Mouse (Mus musculus): Measurements from ENCODE around the gene Vwce. TPM values are rescaled to one million over a fixed set of nuclear protein-coding genes. Genes with fewer than 3 reads are reported as not detected.

Vwce gene
- polyA plus RNA-seq, 1 experiment: 0.46 TPM

DNA sequence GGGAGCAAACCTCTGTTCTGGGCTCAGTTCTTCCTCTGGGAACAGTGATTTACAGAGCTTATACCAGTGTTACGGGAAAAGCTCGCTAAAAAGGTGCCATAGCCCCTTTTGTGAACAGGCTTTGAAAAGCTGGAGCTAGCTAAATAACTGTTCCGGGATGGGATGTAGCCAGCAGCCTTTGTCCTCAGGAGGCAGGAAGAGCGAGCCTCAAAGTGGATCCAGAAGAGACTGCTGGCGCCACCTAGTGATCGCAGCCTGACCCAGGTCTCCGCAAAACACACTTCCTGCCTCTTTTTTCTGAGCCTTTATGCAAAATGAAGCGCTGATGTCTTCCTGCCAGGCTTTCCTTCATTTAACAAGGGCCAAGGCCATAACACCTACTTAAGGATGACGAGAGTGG is 31.2 kb upstream of the Vwce start:
- H3K27me3 ChIP-seq (replicated peaks): no peaks in the 10 kb centered on the region
- H3K36me3 ChIP-seq (replicated peaks; ENCODE audit: low read length): peaks cover 50% of the 10 kb centered on the region
- TF ChIP-seq GATA1 (IDR thresholded peaks at IDR 0.05; ENCODE audit: borderline replicate concordance, low read length): no peak
- no peak for TF ChIP-seq FLI1 (IDR thresholded peaks at IDR 0.05; ENCODE audit: low read length)
- H3K4me1 ChIP-seq: peaks cover 89% of the 10 kb centered on the region
- peak overlapping the region; percentile 86 for H3K4me3 ChIP-seq (replicated peaks)
- H3K9me3 ChIP-seq: no peaks in the 10 kb centered on the region

DNA sequence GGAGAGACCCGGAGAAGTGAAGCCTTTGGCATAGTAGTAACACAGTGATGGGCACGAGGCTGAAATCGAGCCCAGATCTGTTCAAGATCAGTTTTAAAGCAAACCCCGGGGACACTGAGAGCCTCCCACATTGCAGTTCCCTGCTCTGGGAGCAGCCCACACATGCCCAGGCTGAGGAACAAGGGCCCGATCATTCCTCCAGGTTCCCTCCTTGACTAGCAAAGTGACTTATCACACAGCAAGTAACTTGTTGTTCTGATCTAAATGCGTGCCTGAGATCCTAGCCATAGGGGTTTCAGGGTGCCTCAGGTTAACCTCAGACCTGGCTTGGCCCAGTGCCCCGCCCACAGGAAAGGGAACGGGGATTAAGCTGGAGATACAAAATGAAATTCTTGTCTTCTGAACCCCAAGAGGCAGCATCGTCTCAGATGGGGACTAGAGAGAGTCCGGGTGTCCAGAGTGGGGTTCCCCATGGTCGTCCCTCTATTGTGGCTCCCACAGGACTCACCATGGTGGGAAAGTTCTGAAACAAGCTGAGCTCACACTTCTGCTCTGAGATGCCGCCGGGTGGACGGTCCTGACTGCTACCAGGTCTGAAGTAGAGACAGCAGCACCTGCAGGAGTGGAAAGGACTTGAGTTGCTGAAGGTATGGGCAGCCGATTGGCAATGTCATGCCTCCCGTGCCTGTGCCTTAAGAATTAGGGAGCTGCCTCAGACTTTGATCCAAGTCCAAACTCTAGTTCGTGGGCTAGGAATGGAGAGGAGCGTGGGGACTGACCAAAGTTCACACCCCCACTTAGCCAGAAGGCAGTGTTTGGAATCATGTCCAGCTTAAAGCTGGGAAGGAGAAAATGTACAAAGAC is 30.1 kb upstream of the Vwce start:
- peaks cover 83% of the 10 kb centered on the region for H3K4me1 ChIP-seq
- no peak for TF ChIP-seq GATA1 (IDR thresholded peaks at IDR 0.05; ENCODE audit: borderline replicate concordance, low read length)
- no peak for TF ChIP-seq FLI1 (IDR thresholded peaks at IDR 0.05; ENCODE audit: low read length)
- H3K4me3 ChIP-seq (replicated peaks): peak overlapping the region; percentile 70
- H3K9me3 ChIP-seq: no peaks in the 10 kb centered on the region
- no peaks in the 10 kb centered on the region for H3K27me3 ChIP-seq (replicated peaks)
- H3K36me3 ChIP-seq (replicated peaks; ENCODE audit: low read length): peaks cover 50% of the 10 kb centered on the region

DNA sequence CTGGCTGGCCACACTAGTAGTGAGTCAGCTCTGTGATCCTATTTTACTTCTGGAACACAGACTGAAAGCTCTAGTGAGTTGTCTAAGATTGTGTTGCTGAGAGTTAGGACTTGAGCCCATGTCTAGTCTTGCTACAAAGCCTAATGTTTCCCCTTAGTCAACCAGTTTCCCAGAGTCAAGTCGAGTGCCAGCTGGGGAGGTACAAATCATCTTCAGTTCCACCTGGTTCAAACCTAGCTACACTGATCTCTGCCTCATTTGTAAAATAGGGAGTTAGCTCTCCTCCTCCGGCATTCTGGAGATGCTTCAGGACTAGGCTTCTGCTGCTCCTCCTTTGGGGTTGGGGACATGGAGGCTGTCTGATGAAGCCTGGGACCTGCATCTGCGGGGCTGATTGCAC is 29.5 kb upstream of the Vwce start:
- H3K4me3 ChIP-seq (replicated peaks): peak overlapping the region; percentile 97
- H3K4me1 ChIP-seq: peaks cover 80% of the 10 kb centered on the region
- H3K9me3 ChIP-seq: no peaks in the 10 kb centered on the region
- H3K27me3 ChIP-seq (replicated peaks): no peaks in the 10 kb centered on the region
- peaks cover 50% of the 10 kb centered on the region for H3K36me3 ChIP-seq (replicated peaks; ENCODE audit: low read length)
- no peak for TF ChIP-seq GATA1 (IDR thresholded peaks at IDR 0.05; ENCODE audit: borderline replicate concordance, low read length)

DNA sequence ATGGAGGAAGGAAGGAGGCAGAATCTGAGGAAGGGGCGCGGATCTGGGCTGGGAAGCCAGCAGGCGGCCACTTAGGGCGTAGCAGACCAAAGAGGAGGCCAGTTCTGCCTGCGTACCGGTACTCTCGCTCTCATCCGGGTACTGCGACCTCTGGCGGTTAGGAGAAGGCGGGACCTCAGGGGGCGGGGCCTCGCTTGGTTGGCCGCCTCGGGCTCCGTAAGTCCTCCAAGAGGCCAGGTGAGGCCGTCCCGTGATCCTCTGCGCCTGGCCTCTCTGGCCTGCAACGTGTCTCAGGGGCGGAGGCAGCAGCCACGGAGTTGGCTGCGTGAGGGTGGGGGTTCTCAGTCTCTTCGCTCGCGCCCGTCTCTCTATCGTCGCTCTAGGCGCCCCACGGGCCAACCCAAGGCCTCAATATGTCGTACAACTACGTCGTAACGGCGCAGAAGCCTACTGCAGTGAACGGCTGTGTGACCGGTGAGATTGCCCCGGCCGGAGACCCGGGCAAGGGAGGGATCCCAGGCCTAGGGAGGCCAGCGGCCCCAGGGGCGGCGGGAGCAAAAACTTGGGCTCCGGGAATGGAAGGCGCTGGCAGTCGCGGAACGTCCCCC is 28.6 kb upstream of the Vwce start, which contains the start of the genes Ddb1 and Tkfc:
Gene Ddb1, plus strand, starts transcription at position 35 of the 608 bp plus-strand sequence.
Gene Tkfc, minus strand, starts transcription at position 362 of the 608 bp plus-strand sequence.
- H3K27me3 ChIP-seq (replicated peaks): no peaks in the 10 kb centered on the region
- peaks cover 75% of the 10 kb centered on the region for H3K4me1 ChIP-seq
- H3K9me3 ChIP-seq: no peaks in the 10 kb centered on the region
- TF ChIP-seq GATA1 (IDR thresholded peaks at IDR 0.05; ENCODE audit: borderline replicate concordance, low read length) (no peak), FLI1 (IDR thresholded peaks at IDR 0.05; ENCODE audit: low read length) (no peak)
- H3K4me3 ChIP-seq (replicated peaks): peak within 1 kb of the TSS; percentile 97
- H3K36me3 ChIP-seq (replicated peaks; ENCODE audit: low read length): peaks cover 50% of the 10 kb centered on the region

DNA sequence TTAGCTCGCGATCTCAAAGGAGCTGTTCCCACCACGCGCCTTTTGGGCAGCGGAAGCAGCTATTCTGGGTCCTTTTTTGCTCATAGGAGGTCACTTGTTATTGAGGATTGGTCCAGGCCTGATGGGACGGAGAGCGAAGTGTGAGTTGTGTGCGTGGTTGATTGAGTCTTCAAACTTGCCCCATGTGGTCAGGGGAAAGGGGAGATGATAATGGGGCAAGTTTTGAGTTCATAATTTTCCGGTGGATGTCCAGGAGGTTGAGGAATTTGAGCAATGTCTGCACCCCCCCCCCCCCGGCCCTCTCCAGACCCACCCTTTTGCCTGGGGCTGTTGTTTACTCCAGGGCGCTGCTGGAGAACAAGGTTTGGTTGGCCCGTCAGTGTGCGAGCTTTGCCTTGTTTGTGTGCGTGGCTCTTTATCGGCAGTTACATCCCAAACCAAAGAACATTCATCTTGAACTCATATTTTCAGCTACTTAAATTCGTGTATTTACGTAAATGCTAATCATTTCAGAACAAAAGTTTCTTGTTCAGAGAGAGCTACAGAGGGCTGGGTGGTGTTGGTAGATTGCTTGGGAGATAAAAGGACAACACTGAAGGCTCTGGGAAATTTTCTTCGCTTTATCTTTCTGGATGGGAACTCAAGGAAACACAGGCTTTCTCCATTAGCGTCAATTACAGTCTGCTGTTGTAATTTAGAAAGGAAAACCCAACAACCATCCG is 28.0 kb upstream of the Vwce start:
- TF ChIP-seq FLI1 (IDR thresholded peaks at IDR 0.05; ENCODE audit: low read length): no peak
- TF ChIP-seq GATA1 (IDR thresholded peaks at IDR 0.05; ENCODE audit: borderline replicate concordance, low read length): no peak
- Histone ChIP-seq H3K4me3 (replicated peaks) (peak overlapping the region; percentile 97), H3K9me3 (no peaks in the 10 kb centered on the region), H3K36me3 (replicated peaks; ENCODE audit: low read length) (peaks cover 51% of the 10 kb centered on the region), H3K27me3 (replicated peaks) (no peaks in the 10 kb centered on the region), H3K4me1 (peaks cover 68% of the 10 kb centered on the region)

DNA sequence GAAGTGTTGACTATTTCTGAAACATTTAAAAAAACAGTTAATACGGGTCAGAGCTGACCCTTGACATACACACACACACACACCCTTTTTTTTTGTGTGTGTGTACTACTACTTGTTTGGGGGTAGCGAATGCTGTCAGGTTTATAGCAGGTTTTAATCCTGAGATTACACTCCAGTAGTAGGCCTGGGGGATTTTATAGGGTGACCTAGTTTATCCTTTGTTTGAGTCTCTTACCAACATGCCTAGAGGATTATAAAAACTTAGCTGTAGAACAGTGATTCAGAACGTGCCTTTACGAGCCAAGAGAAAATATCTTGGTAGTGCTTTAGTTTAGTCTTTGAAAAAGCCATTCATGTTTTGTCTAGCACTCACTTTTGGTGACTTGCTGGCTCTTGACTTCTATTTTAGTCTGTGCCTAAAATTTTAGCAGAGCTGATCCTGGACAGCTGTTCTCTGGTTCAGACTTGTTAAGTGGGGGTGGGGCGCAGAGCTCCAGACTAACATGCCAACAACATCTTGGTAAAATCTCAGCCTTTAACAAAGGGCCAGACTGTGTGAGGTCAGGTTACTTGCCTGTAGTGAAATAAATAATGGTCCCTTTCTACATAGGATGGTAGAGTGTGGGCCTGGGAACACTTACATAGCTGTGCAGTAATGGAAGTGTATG is 25.3 kb upstream of the Vwce start:
- Histone ChIP-seq H3K27me3 (replicated peaks) (no peaks in the 10 kb centered on the region), H3K4me1 (peaks cover 42% of the 10 kb centered on the region), H3K36me3 (replicated peaks; ENCODE audit: low read length) (peaks cover 72% of the 10 kb centered on the region), H3K4me3 (replicated peaks) (no peak overlapping the region), H3K9me3 (no peaks in the 10 kb centered on the region)
- TF ChIP-seq FLI1 (IDR thresholded peaks at IDR 0.05; ENCODE audit: low read length) (no peak), GATA1 (IDR thresholded peaks at IDR 0.05; ENCODE audit: borderline replicate concordance, low read length) (no peak)

DNA sequence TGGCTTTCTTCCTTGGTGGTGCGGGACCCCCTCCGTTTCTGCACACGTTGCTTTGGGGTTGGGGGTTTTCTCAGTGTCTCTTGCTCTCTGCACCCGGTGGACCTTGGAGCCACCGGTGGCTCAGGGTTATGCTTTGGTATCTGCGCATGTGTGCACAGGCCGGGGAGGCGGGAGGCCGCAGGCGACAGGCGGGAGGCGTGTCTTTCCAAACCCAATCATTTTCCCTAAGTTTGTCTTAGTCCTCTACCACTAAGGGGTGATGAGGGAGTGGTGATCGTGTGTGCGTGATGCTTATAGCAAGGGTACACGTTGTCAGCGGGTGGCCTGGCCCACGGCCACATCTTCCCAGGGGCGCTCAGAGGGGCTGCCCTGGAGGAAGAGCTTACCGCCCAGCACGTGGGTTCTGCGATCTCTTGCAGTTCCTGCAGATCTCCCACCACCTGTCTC is 882 bp downstream of the Vwce start:
- peaks cover 33% of the 10 kb centered on the region for H3K27me3 ChIP-seq (replicated peaks)
- H3K36me3 ChIP-seq (replicated peaks; ENCODE audit: low read length): peaks cover 29% of the 10 kb centered on the region
- H3K4me3 ChIP-seq (replicated peaks): peak overlapping the region; percentile 84
- no peaks in the 10 kb centered on the region for H3K9me3 ChIP-seq
- TF ChIP-seq FLI1 (IDR thresholded peaks at IDR 0.05; ENCODE audit: low read length): no peak
- no peak for TF ChIP-seq GATA1 (IDR thresholded peaks at IDR 0.05; ENCODE audit: borderline replicate concordance, low read length)
- peaks cover 26% of the 10 kb centered on the region for H3K4me1 ChIP-seq

DNA sequence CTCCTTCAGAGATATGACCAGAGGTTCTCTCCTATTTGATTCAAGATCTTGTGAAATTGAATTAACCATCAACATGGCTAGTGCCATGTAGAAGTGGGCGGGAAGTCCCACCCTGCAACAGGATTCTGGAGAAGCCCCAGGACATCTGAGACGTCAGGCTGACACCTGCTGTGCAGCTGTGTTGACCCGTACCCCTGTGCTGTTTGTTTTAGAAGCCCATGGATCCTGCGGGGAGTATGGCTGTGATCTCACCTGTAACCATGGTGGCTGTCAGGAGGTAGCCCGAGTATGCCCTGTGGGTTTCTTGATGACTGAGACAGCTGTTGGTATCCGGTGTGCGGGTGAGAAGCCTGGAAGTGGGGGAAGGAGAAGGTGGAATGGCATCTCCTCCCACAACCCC is 3.8 kb downstream of the Vwce start:
- TF ChIP-seq FLI1 (IDR thresholded peaks at IDR 0.05; ENCODE audit: low read length) (no peak), GATA1 (IDR thresholded peaks at IDR 0.05; ENCODE audit: borderline replicate concordance, low read length) (no peak)
- Histone ChIP-seq H3K4me1 (peaks cover 53% of the 10 kb centered on the region), H3K27me3 (replicated peaks) (peaks cover 56% of the 10 kb centered on the region), H3K9me3 (no peaks in the 10 kb centered on the region), H3K4me3 (replicated peaks) (no peak overlapping the region), H3K36me3 (replicated peaks; ENCODE audit: low read length) (peaks cover 3% of the 10 kb centered on the region)

DNA sequence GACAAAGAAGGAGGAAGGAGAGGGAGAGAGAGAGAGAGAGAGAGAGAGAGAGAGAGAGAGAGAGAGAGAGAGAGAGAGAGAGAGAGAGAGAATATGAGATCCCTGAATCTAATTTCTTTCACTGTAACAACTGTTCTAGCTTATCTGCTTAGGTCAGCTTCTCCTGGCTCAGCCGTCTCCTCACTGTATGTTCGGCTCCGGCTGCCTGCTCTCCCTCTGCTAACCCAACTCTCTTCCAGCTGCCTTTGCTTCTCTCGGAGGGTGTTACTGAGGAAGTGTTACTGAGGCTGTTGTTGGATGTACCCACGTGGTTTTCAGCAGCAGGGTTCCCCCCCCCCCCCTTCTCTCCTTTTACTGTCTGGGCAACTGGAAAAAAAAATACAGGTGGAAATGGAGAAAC is 6.1 kb downstream of the Vwce start:
- H3K4me1 ChIP-seq: peaks cover 42% of the 10 kb centered on the region
- peak overlapping the region; percentile 42 for H3K4me3 ChIP-seq (replicated peaks)
- H3K27me3 ChIP-seq (replicated peaks): peaks cover 64% of the 10 kb centered on the region
- no peaks in the 10 kb centered on the region for H3K9me3 ChIP-seq
- TF ChIP-seq FLI1 (IDR thresholded peaks at IDR 0.05; ENCODE audit: low read length) (no peak), GATA1 (IDR thresholded peaks at IDR 0.05; ENCODE audit: borderline replicate concordance, low read length) (no peak)
- no peaks in the 10 kb centered on the region for H3K36me3 ChIP-seq (replicated peaks; ENCODE audit: low read length)
